Mouse (Mus musculus) heart, postnatal 0 days (tissue): ENCODE data around the gene Rassf8. TPM values are rescaled to one million over a fixed set of nuclear protein-coding genes. Genes with fewer than 3 reads are reported as not detected.
A peak's percentile ranks its signal among the peaks of the same experiment; 100 is the strongest.

Experiments used
- ATAC-seq: fragments of 200-750 bp; cut with Nextera tagmentation; 2 replicates; pipeline ENCODE4 v1.8.0; 2017; ENCODE audit warnings: low read depth, moderate number of reproducible peaks, moderate library complexity; ENCODE audit not compliant: insufficient read depth
- DNase-seq: peaks from one replicate; pipeline ENCODE4 v3.0.0-alpha.2; 2016; ENCODE audit warnings: low spot score
- H3K27ac ChIP-seq: fragments of 300-500 bp; sonication (generic); 2 replicates; pipeline ENCODE4 v1.5.1; 2014; ENCODE audit warnings: low read depth, mild to moderate bottlenecking
- H3K27me3 ChIP-seq: fragments of 300-500 bp; sonication (generic); 2 replicates; pipeline ENCODE4 v1.6.1; 2014; ENCODE audit warnings: low read length, mixed read lengths; ENCODE audit not compliant: control insufficient read depth, insufficient read depth
- H3K36me3 ChIP-seq: fragments of 300-500 bp; sonication (generic); replicated peaks from 2 replicates; pipeline ENCODE4 v1.6.1; 2014; ENCODE audit warnings: low read length, mixed read lengths; ENCODE audit not compliant: control insufficient read depth, insufficient read depth
- H3K4me1 ChIP-seq: fragments of 300-500 bp; sonication (generic); 2 replicates; pipeline ENCODE4 v1.6.1; 2014; ENCODE audit warnings: antibody characterized with exemption; ENCODE audit not compliant: control insufficient read depth, insufficient read depth
- H3K4me2 ChIP-seq: fragments of 300-500 bp; sonication (generic); 2 replicates; pipeline ENCODE4 v1.6.1; 2014; ENCODE audit warnings: low read depth, mild to moderate bottlenecking, low read length, moderate library complexity
- H3K4me3 ChIP-seq: fragments of 300-500 bp; sonication (generic); 2 replicates; pipeline ENCODE4 v1.5.1; 2014; ENCODE audit warnings: low read depth, low read length
- H3K9ac ChIP-seq: fragments of 300-500 bp; sonication (generic); replicated peaks from 2 replicates; pipeline ENCODE4 v1.6.1; 2014; ENCODE audit warnings: low read depth, low read length, mixed read lengths
- H3K9me3 ChIP-seq: fragments of 300-500 bp; sonication (generic); replicated peaks from 2 replicates; pipeline ENCODE4 v1.6.1; 2016; ENCODE audit warnings: low read length; ENCODE audit not compliant: control insufficient read depth
- CTCF ChIP-seq: IDR thresholded peaks from 2 replicates; pipeline ENCODE4 v1.5.1; 2016; ENCODE audit warnings: antibody characterized with exemption, control low read depth, low read depth
- EP300 ChIP-seq: IDR thresholded peaks from 2 replicates; pipeline ENCODE4 v1.6.1; 2016; ENCODE audit warnings: antibody characterized with exemption, low read depth
- WGBS: fragments of 180-500 bp; shearing (Covaris S2); extraction: QIAGEN DNeasy Blood & Tissue Kit; methylation state at CpG from one replicate; pipeline ENCODE4 v1.1.7; 2014; 5-methylcytosine and 5-hydroxymethylcytosine counted together
- polyA plus RNA-seq: library from polyadenylated mRNA; unstranded; fragments of >200 nt; fragmentation: Nextera tagmentation; extraction: Ambion mirVana; gene quantifications from 2 replicates; pipeline ENCODE4 v1.2.1, GENCODE M21; 2015
- total RNA-seq: library from RNA; depleted of rRNA; stranded (reverse); fragments of >200 nt; gene quantifications from 2 replicates; pipeline ENCODE4 v1.2.3, GENCODE M21; 2014; ENCODE audit warnings: low replicate concordance

Gene Rassf8
- total and polyA plus RNA-seq, 2 experiments from 2014 or later: 11.1 to 72.6 TPM

DNA sequence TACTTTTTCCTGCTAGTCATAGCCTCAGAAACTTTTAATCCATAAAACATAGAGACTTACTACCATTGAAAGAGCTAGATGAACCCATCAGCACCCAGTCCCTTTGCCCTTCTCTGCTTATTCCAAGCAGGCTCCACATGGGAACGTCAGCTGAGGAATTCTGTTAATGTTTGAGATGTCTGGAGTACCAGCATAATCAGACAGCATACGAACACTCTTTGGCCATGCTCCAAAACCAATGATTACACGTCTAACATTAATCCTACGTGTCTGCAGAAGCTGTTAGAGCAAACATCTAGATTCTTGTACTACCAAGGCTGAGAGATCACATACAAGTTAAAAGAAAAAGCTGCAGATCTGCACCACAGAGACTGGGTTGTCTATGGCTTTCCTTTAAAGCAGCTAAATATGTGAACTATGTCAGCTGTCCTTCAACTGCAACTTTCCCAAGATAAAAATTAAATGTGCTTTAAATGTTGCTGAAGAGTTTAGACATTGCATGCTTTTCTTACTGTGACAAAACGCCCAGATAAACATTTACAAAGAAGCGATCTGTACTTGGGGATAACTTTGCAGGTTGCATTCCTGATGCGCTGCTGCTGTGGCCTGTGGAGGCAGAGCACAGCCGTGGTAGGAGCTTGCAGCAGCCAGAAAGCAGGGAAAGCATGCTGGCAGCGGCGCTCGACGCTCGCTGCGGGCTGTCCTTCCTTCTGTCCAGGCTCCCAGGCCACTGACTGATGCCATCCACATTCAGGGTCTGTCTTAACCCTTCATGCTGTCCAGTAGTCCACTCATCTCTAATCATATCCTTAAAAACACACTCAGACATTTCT, 49.9 kb downstream of the Rassf8 start:
- H3K36me3 ChIP-seq: no peaks in the 10 kb centered on the region
- H3K4me3 ChIP-seq: no peak overlapping the region
- no peaks in the 10 kb centered on the region for H3K9me3 ChIP-seq
- TF ChIP-seq EP300 (0 out of 2 replicates have a peak, but pooled peaks have one; percentile 12), CTCF (no peak)
- DNase-seq (peak; percentile 67), ATAC-seq (peak; percentile 61)
- H3K27ac ChIP-seq: peak overlapping the region; percentile 79
- 26% methylated on average over 14 of the region's 14 CpGs for WGBS
- no peak overlapping the region; the same call in 1 of the 2 replicates for H3K4me2 ChIP-seq
- H3K27me3 ChIP-seq: no peaks in the 10 kb centered on the region
- H3K9ac ChIP-seq: no peak overlapping the region
- peaks cover 26% of the 10 kb centered on the region for H3K4me1 ChIP-seq

DNA sequence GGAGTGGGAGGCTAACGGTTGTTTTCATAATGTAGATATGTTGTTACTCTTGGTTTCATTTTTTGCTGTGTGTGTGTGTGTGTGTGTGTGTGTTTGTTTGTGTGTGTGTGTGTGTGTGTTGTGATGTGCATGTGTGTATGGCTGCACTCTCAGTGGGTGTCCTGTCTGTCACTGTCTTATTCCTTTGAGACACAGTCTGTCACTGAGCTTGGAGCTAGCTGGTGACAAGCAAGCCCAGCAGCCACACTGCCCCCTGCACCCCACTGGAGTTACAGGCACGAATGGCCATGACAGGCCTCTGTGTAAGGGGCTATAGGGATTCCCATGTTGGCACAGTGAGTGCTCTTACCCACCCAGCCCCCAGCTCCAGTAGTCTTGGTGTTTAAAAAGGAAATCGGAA, 51.1 kb downstream of the Rassf8 start:
- ATAC-seq (no peak), DNase-seq (no peak)
- 53% methylated on average over 3 of the region's 3 CpGs for WGBS
- no peak for TF ChIP-seq CTCF
- no peak for TF ChIP-seq EP300
- Histone ChIP-seq H3K4me1 (peaks cover 35% of the 10 kb centered on the region), H3K9ac (no peak overlapping the region), H3K27me3 (no peaks in the 10 kb centered on the region), H3K27ac (peak overlapping the region; percentile 49; the same call in 1 of the 2 replicates), H3K4me2 (no peak overlapping the region), H3K36me3 (no peaks in the 10 kb centered on the region), H3K9me3 (no peaks in the 10 kb centered on the region), H3K4me3 (no peak overlapping the region)

DNA sequence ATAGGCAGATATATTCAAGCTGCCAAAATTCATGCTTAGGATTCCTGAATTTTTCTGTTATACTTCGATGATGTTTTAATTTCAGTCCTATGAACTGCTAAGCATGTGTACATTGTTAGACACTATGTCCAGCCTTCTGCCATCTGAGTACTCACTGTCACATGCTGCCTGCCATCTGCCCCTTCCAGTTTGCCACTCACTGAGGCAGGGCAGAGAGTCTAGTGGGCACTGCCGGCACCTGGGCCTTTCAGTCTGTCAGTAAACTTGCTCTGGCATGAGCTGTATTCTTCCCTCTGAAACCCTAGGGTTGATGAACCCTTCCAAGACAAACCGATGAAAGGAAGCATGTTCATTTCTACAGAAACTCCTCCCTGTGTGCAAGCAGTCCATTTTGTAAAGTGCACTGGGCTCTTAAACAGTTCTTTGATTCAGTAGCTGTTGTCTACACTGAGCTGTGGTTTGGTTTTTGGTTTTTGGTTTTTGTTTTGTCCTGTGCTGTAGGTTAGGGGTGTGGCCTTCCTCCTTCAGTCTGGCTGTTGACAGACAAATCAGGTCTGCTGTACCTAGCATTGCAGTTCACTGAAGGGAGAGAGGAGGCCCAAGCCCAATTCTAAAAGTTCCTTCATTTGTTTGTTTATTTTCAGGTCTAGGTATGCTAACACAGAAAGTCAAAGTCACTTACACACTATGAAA, 55.4 kb downstream of the Rassf8 start:
- no peaks in the 10 kb centered on the region for H3K27me3 ChIP-seq
- H3K4me1 ChIP-seq: peaks cover 26% of the 10 kb centered on the region
- H3K9me3 ChIP-seq: no peaks in the 10 kb centered on the region
- no peak for DNase-seq
- H3K27ac ChIP-seq: peak overlapping the region; percentile 40; the same call in 1 of the 2 replicates
- no peak overlapping the region for H3K4me2 ChIP-seq
- H3K9ac ChIP-seq: no peak overlapping the region
- no peaks in the 10 kb centered on the region for H3K36me3 ChIP-seq
- ATAC-seq: no peak
- no peak overlapping the region for H3K4me3 ChIP-seq
- WGBS: 70% methylated on average over 3 of the region's 3 CpGs
- no peak for TF ChIP-seq CTCF
- no peak for TF ChIP-seq EP300

DNA sequence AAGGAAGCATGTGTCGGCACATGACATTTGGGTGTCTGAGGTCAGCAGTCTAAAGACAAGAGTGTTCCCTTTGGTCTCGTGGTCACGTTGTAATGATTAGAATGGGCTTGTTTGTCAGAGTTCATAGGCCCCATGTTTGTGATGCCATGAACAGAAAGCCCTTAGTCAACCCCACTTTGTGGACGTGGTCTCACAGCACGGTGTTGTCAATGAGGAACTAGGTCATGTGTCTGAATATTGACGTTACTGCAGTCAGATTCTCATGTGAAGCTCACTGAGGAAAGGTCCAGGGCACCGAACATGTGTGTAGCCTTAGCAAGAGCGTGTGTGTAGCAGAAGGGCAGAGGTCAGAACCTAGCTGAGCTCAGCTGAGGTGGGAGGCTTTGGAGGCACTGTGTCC, 56.3 kb downstream of the Rassf8 start:
- TF ChIP-seq EP300 (no peak), CTCF (no peak)
- Histone ChIP-seq H3K9ac (no peak overlapping the region), H3K4me2 (no peak overlapping the region), H3K27ac (no peak overlapping the region), H3K4me1 (peaks cover 22% of the 10 kb centered on the region), H3K4me3 (no peak overlapping the region), H3K27me3 (no peaks in the 10 kb centered on the region), H3K9me3 (no peaks in the 10 kb centered on the region), H3K36me3 (no peaks in the 10 kb centered on the region)
- whole genome bisulfite sequencing: 73% methylated on average over 8 of the region's 8 CpGs
- ATAC-seq (no peak), DNase-seq (no peak)

DNA sequence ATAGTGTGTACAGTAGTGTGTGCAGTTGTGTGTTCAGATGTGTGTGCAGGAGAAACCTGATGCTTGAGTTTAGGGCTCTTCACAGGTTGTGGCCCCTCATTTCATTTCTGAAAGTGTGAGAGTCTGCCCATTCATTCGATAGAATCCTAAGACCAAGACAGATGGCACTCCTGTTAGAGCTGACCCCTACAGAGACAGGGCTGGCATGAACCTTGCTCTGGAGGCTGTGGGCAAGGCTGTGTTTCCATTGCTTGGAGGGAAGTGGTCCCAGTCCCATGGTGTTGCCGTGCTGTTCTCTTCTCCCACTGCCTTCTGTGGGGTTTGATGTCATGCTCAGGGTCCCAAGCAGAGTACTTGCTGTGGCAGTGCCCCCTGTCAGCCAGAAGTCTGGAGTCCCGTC, 57.7 kb downstream of the Rassf8 start:
- no peaks in the 10 kb centered on the region for H3K9me3 ChIP-seq
- H3K9ac ChIP-seq: no peak overlapping the region
- WGBS: 61% methylated on average over 3 of the region's 3 CpGs
- no peak for DNase-seq
- no peaks in the 10 kb centered on the region for H3K36me3 ChIP-seq
- no peak for ATAC-seq
- H3K4me2 ChIP-seq: no peak overlapping the region
- H3K4me1 ChIP-seq: peaks cover 21% of the 10 kb centered on the region
- H3K27ac ChIP-seq: 0 out of 2 replicates have a peak overlapping the region, but pooled peaks have one; percentile 30
- H3K27me3 ChIP-seq: no peaks in the 10 kb centered on the region
- TF ChIP-seq EP300 (no peak), CTCF (no peak)
- H3K4me3 ChIP-seq: no peak overlapping the region
